Mouse (Mus musculus) neural tube, embryonic 12.5 days (tissue): ENCODE measurements around the gene Ppp4r3a. TPM values are rescaled to one million over a fixed set of nuclear protein-coding genes. Genes with fewer than 3 reads are reported as not detected.

Source experiments
- ATAC-seq: fragments of 200-750 bp; cut with Nextera tagmentation; 2 replicates; pipeline ENCODE4 v1.8.0; 2017; ENCODE audit warnings: low read depth, mild to moderate bottlenecking, moderate TSS enrichment, moderate library complexity; ENCODE audit not compliant: low FRiP score
- H3K27ac ChIP-seq: fragments of 300-500 bp; sonication (generic); 2 replicates; pipeline ENCODE4 v1.5.1; 2016
- H3K27me3 ChIP-seq: fragments of 300-500 bp; sonication (generic); replicated peaks from 2 replicates; pipeline ENCODE4 v1.6.1; 2016; ENCODE audit warnings: mild to moderate bottlenecking
- H3K36me3 ChIP-seq: fragments of 300-500 bp; sonication (generic); 2 replicates; pipeline ENCODE4 v1.6.1; 2016; ENCODE audit warnings: mild to moderate bottlenecking
- H3K4me1 ChIP-seq: fragments of 300-500 bp; sonication (generic); 2 replicates; pipeline ENCODE4 v1.6.1; 2016
- H3K4me2 ChIP-seq: fragments of 300-500 bp; sonication (generic); replicated peaks from 2 replicates; pipeline ENCODE4 v1.6.1; 2016; ENCODE audit warnings: mild to moderate bottlenecking
- H3K4me3 ChIP-seq: fragments of 300-500 bp; sonication (generic); 2 replicates; pipeline ENCODE4 v1.5.1; 2016
- H3K9ac ChIP-seq: fragments of 300-500 bp; sonication (generic); 2 replicates; pipeline ENCODE4 v1.6.1; 2016; ENCODE audit warnings: mild to moderate bottlenecking
- H3K9me3 ChIP-seq: fragments of 300-500 bp; sonication (generic); 2 replicates; pipeline ENCODE4 v1.6.1; 2016; ENCODE audit warnings: mild to moderate bottlenecking
- whole genome bisulfite sequencing: fragments of 180-500 bp; shearing (Covaris S2); methylation state at CpG from one replicate; pipeline ENCODE4 v1.1.7; 2016; 5-methylcytosine and 5-hydroxymethylcytosine counted together
- polyA plus RNA-seq: library from polyadenylated mRNA; unstranded; fragments of >200 nt; fragmentation: Nextera tagmentation; extraction: Ambion mirVana; gene quantifications from 2 replicates; pipeline ENCODE4 v1.2.1, GENCODE M21; 2016

Gene Ppp4r3a
- polyA plus RNA-seq, 1 experiment from 2014 or later: 67.4 TPM

DNA sequence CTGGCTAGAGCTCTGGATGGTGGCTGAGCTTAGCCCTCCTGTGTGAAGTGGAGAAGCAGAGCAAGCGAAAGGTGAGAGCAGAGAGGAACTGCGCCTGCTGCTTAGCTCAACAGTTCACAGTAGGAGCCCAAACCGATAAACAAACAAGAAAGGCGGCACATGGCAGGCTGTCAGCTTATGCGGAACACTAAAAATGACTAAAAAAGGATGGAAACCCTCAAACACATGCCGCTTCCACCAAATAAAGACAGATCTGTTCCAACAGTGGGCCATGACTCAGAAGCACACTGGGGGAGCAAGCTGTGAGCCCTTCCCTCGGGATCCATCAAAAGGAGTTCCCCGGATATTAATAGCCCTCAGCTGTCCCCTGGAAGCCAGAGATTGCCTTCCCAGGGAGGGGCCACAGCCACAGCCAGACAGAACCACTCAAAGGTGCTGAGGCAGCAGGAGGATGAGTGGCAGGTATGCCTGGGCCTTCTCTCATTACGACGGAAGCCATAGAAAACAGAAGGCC is 75.5 kb downstream of the Ppp4r3a start:
- no peak overlapping the region for H3K4me2 ChIP-seq
- 24% methylated on average over 10 of the region's 10 CpGs for WGBS
- no peaks in the 10 kb centered on the region for H3K27me3 ChIP-seq
- peaks cover 25% of the 10 kb centered on the region for H3K4me1 ChIP-seq
- no peak overlapping the region for H3K4me3 ChIP-seq
- no peaks in the 10 kb centered on the region for H3K36me3 ChIP-seq
- no peak overlapping the region for H3K9ac ChIP-seq
- H3K9me3 ChIP-seq: no peaks in the 10 kb centered on the region
- no peak overlapping the region for H3K27ac ChIP-seq
- no peak for ATAC-seq

GRCm38 (mm10) chr12:101007427-101007826 is 76.1 kb downstream of the Ppp4r3a start:
- no peak overlapping the region for H3K27ac ChIP-seq
- H3K4me1 ChIP-seq: peaks cover 19% of the 10 kb centered on the region

DNA sequence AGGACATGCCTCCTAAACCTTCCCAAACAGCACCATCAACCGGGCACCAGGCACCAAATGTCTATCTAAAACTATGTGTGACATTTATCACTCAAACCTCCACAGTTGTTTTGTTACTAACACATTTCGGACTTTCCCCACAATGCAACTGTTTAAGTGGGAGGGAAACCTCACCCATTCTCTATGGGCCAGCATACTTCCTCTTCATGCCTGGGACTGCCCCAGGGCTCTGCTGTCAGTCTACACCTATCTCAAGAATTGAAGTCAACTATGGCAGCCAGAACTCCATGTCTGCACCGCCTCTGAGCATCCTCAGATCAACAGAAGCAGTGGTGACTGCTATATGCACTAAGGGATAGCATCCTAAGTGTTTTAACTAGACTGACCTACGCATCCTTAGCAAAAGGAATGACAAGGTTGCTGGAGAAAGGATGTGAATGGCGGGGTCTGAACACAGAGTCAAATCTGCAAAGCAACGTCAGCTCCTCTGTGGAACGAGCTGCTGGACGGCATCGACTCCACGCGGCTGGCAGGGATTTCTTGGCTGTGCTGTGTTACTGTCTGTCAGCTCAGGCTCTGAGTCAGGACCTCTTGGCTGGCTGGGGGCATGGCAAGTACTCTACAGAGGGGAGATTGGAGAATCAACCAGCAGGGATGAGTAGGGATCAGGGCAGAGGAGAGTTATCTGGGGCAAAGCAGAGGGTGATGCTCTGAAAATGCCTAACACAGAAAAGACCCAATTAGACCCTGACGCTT is 77.7 kb downstream of the Ppp4r3a start:
- no peaks in the 10 kb centered on the region for H3K27me3 ChIP-seq
- 88% methylated on average over 12 of the region's 12 CpGs for WGBS
- no peak for ATAC-seq
- H3K36me3 ChIP-seq: no peaks in the 10 kb centered on the region
- no peak overlapping the region for H3K9ac ChIP-seq
- H3K4me1 ChIP-seq: peaks cover 19% of the 10 kb centered on the region
- no peak overlapping the region for H3K27ac ChIP-seq
- no peak overlapping the region for H3K4me2 ChIP-seq
- H3K4me3 ChIP-seq: no peak overlapping the region
- no peaks in the 10 kb centered on the region for H3K9me3 ChIP-seq

More at GRCm38 (mm10) chr12:101007427-101007826, 76.1 kb downstream of the Ppp4r3a start:
- H3K27me3 ChIP-seq: no peaks in the 10 kb centered on the region
- no peak overlapping the region for H3K4me2 ChIP-seq
- no peak for ATAC-seq
- no peaks in the 10 kb centered on the region for H3K9me3 ChIP-seq
- H3K9ac ChIP-seq: no peak overlapping the region
- no peaks in the 10 kb centered on the region for H3K36me3 ChIP-seq
- H3K4me3 ChIP-seq: no peak overlapping the region
- 79% methylated on average over 9 of the region's 9 CpGs for WGBS

DNA sequence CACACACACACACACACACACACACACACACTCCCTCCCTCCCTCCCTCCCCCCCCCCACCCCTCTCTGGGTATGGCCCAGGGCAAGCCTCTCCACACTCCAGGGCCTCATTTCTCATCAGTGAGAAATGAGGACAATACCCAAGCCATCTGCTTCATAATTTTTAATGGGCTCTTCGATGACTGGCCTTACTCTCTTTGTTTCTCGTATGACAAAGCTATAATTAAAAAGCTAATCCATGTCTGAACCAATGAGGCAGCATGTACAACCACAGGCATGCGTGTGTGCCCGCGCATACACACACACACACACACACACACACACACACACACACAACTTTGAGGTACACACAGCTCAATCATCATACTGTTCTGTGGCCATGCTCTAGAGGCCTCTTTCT is 78.5 kb downstream of the Ppp4r3a start:
- 70% methylated on average over 5 of the region's 5 CpGs for WGBS
- no peak overlapping the region for H3K9ac ChIP-seq
- ATAC-seq: peak; percentile 57
- no peaks in the 10 kb centered on the region for H3K27me3 ChIP-seq
- no peak overlapping the region for H3K4me3 ChIP-seq
- no peaks in the 10 kb centered on the region for H3K9me3 ChIP-seq
- no peak overlapping the region for H3K4me2 ChIP-seq
- H3K36me3 ChIP-seq: no peaks in the 10 kb centered on the region
- H3K4me1 ChIP-seq: peaks cover 20% of the 10 kb centered on the region
- no peak overlapping the region for H3K27ac ChIP-seq

DNA sequence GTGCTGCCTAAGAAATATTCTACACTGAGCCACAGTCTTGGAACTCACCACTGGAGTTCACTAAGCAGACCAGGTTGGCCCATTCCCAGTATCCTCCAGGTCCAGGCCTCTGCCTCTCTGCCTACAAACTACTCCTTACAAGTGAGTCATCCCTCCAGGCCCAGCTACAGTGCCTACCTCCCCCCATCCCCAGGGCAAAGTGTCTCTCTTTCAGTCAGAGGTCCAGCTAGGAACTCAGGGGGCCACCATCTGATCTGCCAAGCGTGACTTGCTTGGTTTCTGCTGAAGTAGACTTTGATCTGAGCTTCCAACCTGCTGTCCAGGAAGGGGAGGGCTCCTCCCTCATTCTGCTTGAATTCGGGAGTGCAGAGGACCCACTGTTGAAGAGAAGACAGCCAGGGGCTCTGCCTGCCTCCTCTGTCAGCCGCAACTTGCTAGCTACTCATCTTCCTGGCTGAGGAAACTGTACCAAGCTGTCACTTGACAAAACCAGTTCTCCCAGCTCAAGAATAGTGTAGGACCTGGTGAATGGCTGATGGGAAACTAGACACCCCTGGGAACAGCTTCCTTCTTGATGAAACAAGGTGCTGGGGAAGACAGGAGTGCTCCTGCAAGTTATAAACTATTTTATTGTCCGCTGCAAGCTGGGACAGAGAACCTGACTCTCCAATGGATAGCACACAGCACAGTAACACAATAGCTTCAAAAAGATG is 80.5 kb downstream of the Ppp4r3a start:
- Histone ChIP-seq H3K27me3 (no peaks in the 10 kb centered on the region), H3K27ac (no peak overlapping the region), H3K9me3 (no peaks in the 10 kb centered on the region), H3K36me3 (no peaks in the 10 kb centered on the region), H3K9ac (no peak overlapping the region), H3K4me3 (no peak overlapping the region), H3K4me2 (no peak overlapping the region), H3K4me1 (peaks cover 30% of the 10 kb centered on the region)
- no peak for ATAC-seq
- WGBS: 30% methylated on average over 4 of the region's 4 CpGs

DNA sequence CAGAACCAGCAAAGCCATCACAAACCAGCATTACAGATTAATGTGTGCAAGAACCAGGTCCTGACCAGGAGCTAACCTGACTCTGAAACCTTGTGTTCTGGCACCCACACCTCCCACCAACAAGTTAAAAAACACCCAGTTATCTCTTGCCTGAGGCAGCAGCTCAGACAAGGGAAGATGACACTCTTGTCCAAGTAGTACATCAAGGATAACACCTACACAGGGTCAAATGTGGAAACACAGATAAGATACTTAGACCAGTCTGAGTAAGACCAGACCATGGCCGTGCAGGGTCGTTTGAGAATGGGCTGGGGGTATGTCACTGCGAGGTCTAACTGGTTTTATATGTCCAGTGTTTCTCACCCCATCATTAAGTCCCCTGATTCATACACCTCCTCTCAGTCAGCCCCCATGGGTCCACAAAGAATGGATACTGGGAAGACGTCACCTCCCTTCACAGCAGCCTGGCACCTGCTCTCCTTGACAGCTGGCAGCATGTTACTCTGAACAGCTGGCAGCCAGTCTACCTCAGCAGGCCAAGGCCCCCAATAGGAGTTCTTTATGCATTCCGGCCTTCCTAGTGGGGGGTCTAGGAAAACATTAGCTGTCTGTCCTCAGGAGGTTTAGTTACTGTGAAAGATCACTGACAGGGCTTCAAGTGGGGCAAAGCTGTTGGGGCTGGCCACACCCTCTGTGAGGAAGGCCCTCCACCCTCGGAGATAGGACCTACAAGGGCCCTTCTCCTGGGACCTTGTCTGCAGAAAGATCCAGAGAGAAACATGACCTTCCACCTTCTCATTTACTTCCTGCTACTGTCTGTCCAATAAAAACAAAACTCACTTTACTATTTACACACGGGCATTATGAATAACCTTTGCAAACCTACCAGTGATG is 84.2 kb downstream of the Ppp4r3a start:
- 41% methylated on average over 7 of the region's 7 CpGs for WGBS
- no peaks in the 10 kb centered on the region for H3K27me3 ChIP-seq
- no peak overlapping the region for H3K27ac ChIP-seq
- H3K36me3 ChIP-seq: no peaks in the 10 kb centered on the region
- H3K4me2 ChIP-seq: no peak overlapping the region
- no peak overlapping the region for H3K4me3 ChIP-seq
- no peaks in the 10 kb centered on the region for H3K9me3 ChIP-seq
- no peak for ATAC-seq
- no peak overlapping the region for H3K9ac ChIP-seq
- H3K4me1 ChIP-seq: peaks cover 56% of the 10 kb centered on the region

- no peak overlapping the region for H3K4me3 ChIP-seq
- no peak overlapping the region for H3K9ac ChIP-seq
- peaks cover 56% of the 10 kb centered on the region for H3K4me1 ChIP-seq
- no peak for ATAC-seq
- 63% methylated on average over 8 of the region's 8 CpGs for WGBS
- H3K27ac ChIP-seq: no peak overlapping the region
- no peaks in the 10 kb centered on the region for H3K27me3 ChIP-seq
- no peaks in the 10 kb centered on the region for H3K9me3 ChIP-seq
- H3K4me2 ChIP-seq: no peak overlapping the region
- H3K36me3 ChIP-seq: no peaks in the 10 kb centered on the region
These were observed 84.9 kb downstream of the Ppp4r3a start for GRCm38 (mm10) chr12:100998564-100998962.

DNA sequence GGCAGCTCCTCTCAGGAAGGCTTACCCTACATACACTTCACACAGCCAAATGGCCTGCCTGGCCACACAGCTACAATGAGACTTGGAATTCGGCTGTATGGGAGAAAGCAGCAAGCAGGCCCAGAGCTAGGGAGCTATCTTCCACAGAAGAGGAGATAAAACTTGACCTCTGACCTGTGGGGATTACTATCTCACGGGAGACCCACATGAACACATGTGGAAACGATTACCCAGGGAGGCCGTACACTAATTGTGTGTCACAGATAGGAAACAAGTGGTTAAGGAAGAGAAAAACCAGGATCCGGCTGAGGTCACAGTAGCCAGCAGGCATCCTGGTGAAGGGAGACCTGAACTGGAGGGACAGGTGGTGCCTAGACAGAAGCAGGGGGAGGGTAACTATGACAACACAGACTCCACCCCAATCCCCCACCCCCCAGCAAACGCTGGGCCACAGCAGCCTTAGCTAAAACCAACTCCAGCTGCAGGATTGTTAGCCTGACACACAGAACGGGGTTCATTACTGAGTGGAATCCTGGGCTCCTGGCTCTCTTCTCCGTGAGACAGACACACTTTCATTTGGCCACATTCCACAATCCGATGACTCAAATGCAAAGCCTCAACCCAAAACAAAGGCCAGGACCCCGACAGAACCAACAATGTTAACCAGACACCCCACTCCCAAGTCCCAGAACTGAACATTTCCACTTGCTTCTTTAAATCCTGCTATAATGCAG is 85.5 kb downstream of the Ppp4r3a start:
- peaks cover 56% of the 10 kb centered on the region for H3K4me1 ChIP-seq
- H3K36me3 ChIP-seq: no peaks in the 10 kb centered on the region
- H3K9me3 ChIP-seq: no peaks in the 10 kb centered on the region
- no peak overlapping the region for H3K27ac ChIP-seq
- H3K4me3 ChIP-seq: no peak overlapping the region
- no peak overlapping the region for H3K4me2 ChIP-seq
- ATAC-seq: no peak
- 29% methylated on average over 10 of the region's 10 CpGs for WGBS
- H3K27me3 ChIP-seq: no peaks in the 10 kb centered on the region
- H3K9ac ChIP-seq: no peak overlapping the region

DNA sequence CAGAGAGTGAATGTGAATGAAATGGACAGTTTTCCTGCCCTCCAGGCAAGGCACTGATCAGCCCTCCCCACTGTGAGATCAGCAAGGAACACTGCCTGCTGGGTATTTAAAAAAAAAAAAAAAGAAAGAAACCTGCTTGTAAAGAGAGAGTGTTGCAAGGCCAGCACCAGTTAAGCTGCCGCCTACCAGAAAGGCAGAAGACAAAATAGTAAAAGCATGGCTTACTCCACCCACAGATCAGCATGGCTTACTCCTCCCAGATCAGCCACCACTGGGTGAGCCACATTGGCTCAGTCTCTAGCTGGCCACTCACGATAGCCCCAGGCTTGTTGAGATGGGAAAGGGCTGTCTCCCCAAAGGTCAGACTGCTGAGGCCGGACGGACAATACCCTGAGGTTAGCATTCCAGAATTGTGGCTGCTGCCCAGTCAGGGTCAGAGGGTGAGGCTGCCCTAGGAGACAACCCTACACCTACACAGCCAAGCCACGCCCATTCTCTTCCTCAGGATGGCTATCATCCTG is 87.1 kb downstream of the Ppp4r3a start:
- Histone ChIP-seq H3K27me3 (no peaks in the 10 kb centered on the region), H3K4me2 (no peak overlapping the region), H3K4me1 (peaks cover 63% of the 10 kb centered on the region), H3K27ac (no peak overlapping the region), H3K9ac (no peak overlapping the region), H3K36me3 (no peaks in the 10 kb centered on the region), H3K4me3 (no peak overlapping the region), H3K9me3 (no peaks in the 10 kb centered on the region)
- WGBS: 10% methylated on average over 5 of the region's 5 CpGs
- no peak for ATAC-seq

DNA sequence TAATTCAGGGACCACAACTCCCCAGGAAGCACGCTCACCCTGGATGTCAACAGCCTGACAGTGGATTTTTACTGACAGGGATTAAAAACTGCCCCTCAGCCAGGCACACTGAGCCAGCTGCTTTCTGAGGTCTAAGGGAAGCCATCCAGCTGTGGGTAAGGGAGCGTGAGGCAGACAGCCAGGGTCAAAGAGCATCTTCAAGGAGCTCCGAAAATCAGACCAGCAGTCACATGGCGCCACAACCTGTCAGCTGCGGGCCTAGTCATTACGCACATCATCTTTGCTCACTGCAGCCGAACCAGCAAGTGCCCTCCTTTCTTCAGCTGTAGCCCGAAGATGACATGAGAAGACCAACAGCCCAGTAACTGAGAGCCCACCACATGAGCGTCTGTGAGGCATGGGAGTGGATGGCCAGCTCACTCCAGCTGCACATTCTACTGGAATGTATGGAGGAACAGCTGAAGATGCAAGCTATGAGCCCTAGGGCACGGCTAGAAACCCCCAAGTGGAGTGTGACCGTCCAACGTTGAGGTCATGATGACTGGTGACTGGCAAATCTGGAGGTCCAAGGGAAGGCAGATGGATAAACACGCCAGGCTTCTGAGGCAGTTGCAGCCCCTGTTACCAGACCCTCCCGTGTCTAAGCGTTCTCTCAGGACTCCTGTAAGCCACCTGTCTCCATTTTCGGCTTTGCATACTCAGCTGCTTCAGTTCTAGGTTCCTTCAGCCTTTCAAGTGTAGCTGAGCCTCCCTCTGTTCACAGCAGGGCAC is 87.7 kb downstream of the Ppp4r3a start:
- H3K9ac ChIP-seq: no peak overlapping the region
- H3K27me3 ChIP-seq: no peaks in the 10 kb centered on the region
- no peak overlapping the region for H3K27ac ChIP-seq
- no peak for ATAC-seq
- H3K4me1 ChIP-seq: peaks cover 67% of the 10 kb centered on the region
- H3K9me3 ChIP-seq: no peaks in the 10 kb centered on the region
- no peaks in the 10 kb centered on the region for H3K36me3 ChIP-seq
- no peak overlapping the region for H3K4me2 ChIP-seq
- WGBS: 47% methylated on average over 16 of the region's 16 CpGs
- no peak overlapping the region for H3K4me3 ChIP-seq
